Mouse (Mus musculus) embryonic facial prominence, embryonic 14.5 days (tissue): ENCODE measurements around the gene Thap4. TPM values are rescaled to one million over a fixed set of nuclear protein-coding genes. Genes with fewer than 3 reads are reported as not detected.

Source experiments
- ATAC-seq: fragments of 200-750 bp; cut with Nextera tagmentation; 2 replicates; pipeline ENCODE4 v1.8.0; 2017; ENCODE audit warnings: low read depth, moderate number of reproducible peaks, moderate TSS enrichment
- DNase-seq: peaks from one replicate; pipeline ENCODE4 v3.0.0-alpha.2; 2015; ENCODE audit warnings: low spot score
- H3K27ac ChIP-seq: fragments of 300-500 bp; sonication (generic); replicated peaks from 2 replicates; pipeline ENCODE4 v1.5.1; 2014; ENCODE audit warnings: low read depth, mild to moderate bottlenecking, low read length, moderate library complexity
- H3K27me3 ChIP-seq: fragments of 300-500 bp; sonication (generic); replicated peaks from 2 replicates; pipeline ENCODE4 v1.6.1; 2014; ENCODE audit warnings: low read length; ENCODE audit not compliant: control insufficient read depth, insufficient read depth
- H3K36me3 ChIP-seq: fragments of 300-500 bp; sonication (generic); 2 replicates; pipeline ENCODE4 v1.6.1; 2014; ENCODE audit warnings: low read length, mixed read lengths; ENCODE audit not compliant: control insufficient read depth, insufficient read depth
- H3K4me1 ChIP-seq: fragments of 300-500 bp; sonication (generic); 2 replicates; pipeline ENCODE4 v1.6.1; 2014; ENCODE audit warnings: antibody characterized with exemption, low read length; ENCODE audit not compliant: control insufficient read depth, insufficient read depth
- H3K4me2 ChIP-seq: fragments of 300-500 bp; sonication (generic); 2 replicates; pipeline ENCODE4 v1.6.1; 2014; ENCODE audit warnings: low read depth, mild to moderate bottlenecking, low read length, moderate library complexity, mixed read lengths
- H3K4me3 ChIP-seq: fragments of 300-500 bp; sonication (generic); 2 replicates; pipeline ENCODE4 v1.5.1; 2014; ENCODE audit warnings: low read depth, mild to moderate bottlenecking, low read length
- H3K9ac ChIP-seq: fragments of 300-500 bp; sonication (generic); 2 replicates; pipeline ENCODE4 v1.6.1; 2014; ENCODE audit warnings: low read depth, mild to moderate bottlenecking, low read length, moderate library complexity, mixed read lengths
- H3K9me3 ChIP-seq: fragments of 300-500 bp; sonication (generic); 2 replicates; pipeline ENCODE4 v1.6.1; 2016; ENCODE audit warnings: low read length; ENCODE audit not compliant: control insufficient read depth
- WGBS: fragments of 180-500 bp; shearing (Covaris S2); extraction: QIAGEN DNeasy Blood & Tissue Kit; methylation state at CpG from one replicate; pipeline ENCODE4 v1.1.7; 2014; 5-methylcytosine and 5-hydroxymethylcytosine counted together
- polyA plus RNA-seq: library from polyadenylated mRNA; unstranded; fragments of >200 nt; fragmentation: Nextera tagmentation; extraction: Ambion mirVana; gene quantifications from 2 replicates; pipeline ENCODE4 v1.2.1, GENCODE M21; 2014

The Thap4 gene
- polyA plus RNA-seq, 1 experiment from 2014 or later = 44.9 TPM

DNA sequence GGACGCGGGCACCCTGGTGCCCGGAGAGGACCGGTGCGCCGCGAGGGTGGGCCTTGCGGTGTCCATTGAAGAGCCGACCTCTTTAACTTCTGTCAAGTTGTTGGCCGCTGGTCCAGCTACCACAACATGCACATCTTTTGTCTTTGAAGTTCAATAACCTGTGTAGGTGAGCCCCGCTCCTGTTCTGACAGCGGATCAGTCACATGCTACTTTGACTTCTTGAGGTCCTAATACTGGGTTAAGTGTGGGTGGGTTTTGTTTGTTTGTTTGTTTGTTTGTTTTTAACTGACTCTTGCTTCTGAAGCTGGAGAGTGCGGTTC is 587 bp upstream of the Thap4 start:
- 2% methylated on average over 10 of the region's 13 CpGs for WGBS
- H3K4me2 ChIP-seq = peak overlapping the region; percentile 82
- H3K36me3 ChIP-seq = peaks cover 4% of the 10 kb centered on the region
- H3K27ac ChIP-seq = peak overlapping the region; percentile 85
- H3K9me3 ChIP-seq = no peaks in the 10 kb centered on the region
- peaks cover 11% of the 10 kb centered on the region; the same call in 1 of the 2 replicates for H3K4me1 ChIP-seq
- ATAC-seq = no peak
- H3K9ac ChIP-seq = peak overlapping the region; percentile 91
- no peaks in the 10 kb centered on the region for H3K27me3 ChIP-seq
- H3K4me3 ChIP-seq = peak overlapping the region; percentile 95
- DNase-seq = no peak

- H3K27ac ChIP-seq = peak overlapping the region; percentile 85
- H3K36me3 ChIP-seq = peaks cover 16% of the 10 kb centered on the region
- ATAC-seq = peak; percentile 19
- H3K27me3 ChIP-seq = no peaks in the 10 kb centered on the region
- peak; percentile 26 for DNase-seq
- peak overlapping the region; percentile 95 for H3K4me3 ChIP-seq
- H3K9me3 ChIP-seq = no peaks in the 10 kb centered on the region
- H3K4me1 ChIP-seq = peaks cover 11% of the 10 kb centered on the region; the same call in 1 of the 2 replicates
- 0% methylated on average over 18 of the region's 59 CpGs for whole genome bisulfite sequencing
- peak overlapping the region; percentile 82 for H3K4me2 ChIP-seq
- H3K9ac ChIP-seq = peak overlapping the region; percentile 91
Observed at GRCm38 (mm10) chr1:93753911-93754572, 622 bp downstream of the Thap4 start.

GRCm38 (mm10) chr1:93751290-93751689 is 3.4 kb downstream of the Thap4 start, which contains the start of gene Atg4b:
Atg4b (plus strand) TSS chr1:93751500.
- DNase-seq = no peak
- Histone ChIP-seq H3K4me2 (no peak within 1 kb of the TSS), H3K9ac (no peak within 1 kb of the TSS), H3K4me1 (peaks cover 11% of the 10 kb centered on the region; the same call in 1 of the 2 replicates), H3K36me3 (peaks cover 24% of the 10 kb centered on the region), H3K4me3 (no peak within 1 kb of the TSS), H3K27ac (no peak within 1 kb of the TSS), H3K27me3 (no peaks in the 10 kb centered on the region), H3K9me3 (no peaks in the 10 kb centered on the region)
- WGBS = 81% methylated on average over 6 of the region's 6 CpGs
- ATAC-seq = no peak

- H3K27me3 ChIP-seq = no peaks in the 10 kb centered on the region
- H3K4me2 ChIP-seq = no peak overlapping the region
- WGBS = 96% methylated on average over 1 of the region's 1 CpGs
- ATAC-seq (no peak), DNase-seq (no peak)
- H3K4me1 ChIP-seq = peaks cover 4% of the 10 kb centered on the region; the same call in 1 of the 2 replicates
- H3K36me3 ChIP-seq = peaks cover 24% of the 10 kb centered on the region
- H3K4me3 ChIP-seq = no peak overlapping the region
- no peak overlapping the region for H3K27ac ChIP-seq
- no peak overlapping the region for H3K9ac ChIP-seq
- H3K9me3 ChIP-seq = no peaks in the 10 kb centered on the region
Observed at GRCm38 (mm10) chr1:93748539-93748938, 6.1 kb downstream of the Thap4 start.

GRCm38 (mm10) chr1:93746179-93746578 is 8.5 kb downstream of the Thap4 start:
- Histone ChIP-seq H3K4me2 (no peak overlapping the region), H3K9me3 (no peaks in the 10 kb centered on the region), H3K4me3 (no peak overlapping the region), H3K9ac (no peak overlapping the region), H3K4me1 (no peaks in the 10 kb centered on the region), H3K27me3 (no peaks in the 10 kb centered on the region), H3K36me3 (peaks cover 29% of the 10 kb centered on the region), H3K27ac (no peak overlapping the region)
- DNase-seq (no peak), ATAC-seq (no peak)
- 88% methylated on average over 5 of the region's 5 CpGs for WGBS

DNA sequence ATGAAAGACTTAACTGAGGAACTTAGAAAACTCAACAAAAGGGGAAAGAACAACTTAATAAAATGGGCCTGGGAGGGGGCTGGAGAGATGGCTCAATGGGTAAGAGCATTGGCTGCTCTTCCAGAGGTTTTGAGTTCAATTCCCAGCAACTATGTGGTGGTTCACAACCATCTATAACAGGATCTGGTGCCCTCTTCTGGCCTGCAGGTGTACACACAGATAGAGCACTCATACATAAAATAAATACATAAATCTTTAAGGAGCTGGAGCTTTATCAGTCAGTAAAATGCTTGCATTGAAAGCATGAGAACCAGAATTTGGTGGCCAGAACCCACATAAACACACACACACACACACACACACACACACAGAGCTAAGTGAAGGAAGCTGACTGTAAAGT is 11.8 kb downstream of the Thap4 start:
- H3K27ac ChIP-seq = no peak overlapping the region
- H3K9me3 ChIP-seq = no peaks in the 10 kb centered on the region
- H3K4me3 ChIP-seq = no peak overlapping the region
- H3K36me3 ChIP-seq = 0 out of 2 replicates have a peak, but pooled peaks cover 5% of the 10 kb centered on the region
- no peak overlapping the region for H3K4me2 ChIP-seq
- no peak for DNase-seq
- no peak for ATAC-seq
- no peak overlapping the region for H3K9ac ChIP-seq
- no peaks in the 10 kb centered on the region for H3K4me1 ChIP-seq
- no peaks in the 10 kb centered on the region for H3K27me3 ChIP-seq

- Histone ChIP-seq H3K4me1 (no peaks in the 10 kb centered on the region), H3K4me2 (no peak overlapping the region), H3K9me3 (no peaks in the 10 kb centered on the region), H3K27ac (no peak overlapping the region), H3K4me3 (no peak overlapping the region), H3K27me3 (no peaks in the 10 kb centered on the region), H3K36me3 (0 out of 2 replicates have a peak, but pooled peaks cover 5% of the 10 kb centered on the region), H3K9ac (no peak overlapping the region)
- ATAC-seq (no peak), DNase-seq (no peak)
- WGBS = 90% methylated on average over 4 of the region's 4 CpGs
Observed at GRCm38 (mm10) chr1:93741987-93742386, 12.7 kb downstream of the Thap4 start.

GRCm38 (mm10) chr1:93740671-93741070 is 14.0 kb downstream of the Thap4 start:
- H3K36me3 ChIP-seq = 0 out of 2 replicates have a peak, but pooled peaks cover 5% of the 10 kb centered on the region
- DNase-seq (no peak), ATAC-seq (no peak)
- no peak overlapping the region for H3K4me3 ChIP-seq
- H3K9me3 ChIP-seq = no peaks in the 10 kb centered on the region
- H3K27me3 ChIP-seq = no peaks in the 10 kb centered on the region
- H3K4me1 ChIP-seq = no peaks in the 10 kb centered on the region
- WGBS = 86% methylated on average over 2 of the region's 2 CpGs
- no peak overlapping the region for H3K27ac ChIP-seq
- no peak overlapping the region for H3K9ac ChIP-seq
- H3K4me2 ChIP-seq = no peak overlapping the region

DNA sequence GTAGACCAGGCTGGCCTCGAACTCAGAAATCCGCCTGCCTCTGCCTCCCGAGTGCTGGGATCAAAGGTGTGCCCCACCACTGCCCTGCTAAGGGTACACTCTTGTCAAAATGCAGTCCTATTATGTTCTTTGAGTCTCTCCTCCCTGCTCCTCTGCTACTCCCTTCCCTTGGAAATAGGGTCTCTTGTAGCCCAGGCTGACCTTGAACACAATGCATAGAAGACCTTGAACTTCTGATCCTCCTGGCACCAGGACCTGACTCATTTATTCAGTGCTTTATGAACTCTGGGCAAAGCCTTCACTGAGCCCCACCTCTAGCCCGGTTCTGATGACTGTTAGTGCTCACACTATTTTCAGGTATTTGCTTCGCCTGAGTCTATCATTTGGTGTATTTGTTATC is 17.0 kb downstream of the Thap4 start:
- Histone ChIP-seq H3K4me1 (no peaks in the 10 kb centered on the region), H3K9ac (no peak overlapping the region), H3K4me2 (no peak overlapping the region), H3K9me3 (no peaks in the 10 kb centered on the region), H3K27ac (no peak overlapping the region), H3K27me3 (no peaks in the 10 kb centered on the region), H3K36me3 (0 out of 2 replicates have a peak, but pooled peaks cover 3% of the 10 kb centered on the region), H3K4me3 (no peak overlapping the region)
- DNase-seq = no peak
- WGBS = 94% methylated on average over 5 of the region's 5 CpGs
- no peak for ATAC-seq
